Mouse (Mus musculus): Measurements from ENCODE around the gene Nkd2. TPM values are rescaled to one million over a fixed set of nuclear protein-coding genes. Genes with fewer than 3 reads are reported as not detected.
A peak's percentile ranks its signal among the peaks of the same experiment; 100 is the strongest.

The Nkd2 gene
- polyA plus RNA-seq (2015; fragmentation: Nextera tagmentation; extraction: Ambion mirVana): 3.1 and 3.2 TPM in 2 replicates

DNA sequence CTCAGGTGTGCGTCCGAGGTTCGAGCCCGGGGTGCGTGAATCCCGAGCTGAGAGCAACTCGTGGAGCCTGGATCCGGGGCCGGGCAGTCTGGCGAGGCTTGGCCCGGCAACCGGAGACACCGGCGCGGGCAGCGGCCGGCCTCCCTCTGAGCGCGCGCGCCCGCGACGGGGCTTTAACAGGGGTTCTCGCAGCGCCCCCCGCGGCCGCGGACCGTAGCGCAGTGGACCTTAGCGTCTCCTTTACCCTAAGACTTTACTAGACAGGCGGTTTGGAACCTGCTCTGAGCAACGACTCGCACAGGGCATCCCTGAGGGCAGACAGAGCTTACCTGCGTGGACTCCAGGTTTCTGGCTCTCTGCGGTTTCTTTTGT is at the start of gene Nkd2:
Gene Nkd2, minus strand, starts transcription at position 167 of the 372 bp plus-strand sequence.
- H3K4me1 ChIP-seq (ENCODE audit: insufficient read depth, low read depth, low read length): 0 out of 2 replicates have a peak, but pooled peaks cover 4% of the 10 kb centered on the region
- DNase-seq (ENCODE audit: low spot score): peak; percentile 83
- no peaks in the 10 kb centered on the region for H3K9me3 ChIP-seq (ENCODE audit: low read length)
- no peak within 1 kb of the TSS for H3K27ac ChIP-seq (ENCODE audit: low read length)
- no peak for TF ChIP-seq EP300 (IDR thresholded peaks at IDR 0.05)
- peak; percentile 77 for TF ChIP-seq CTCF (IDR thresholded peaks at IDR 0.05)
- H3K4me2 ChIP-seq (replicated peaks; ENCODE audit: low read depth, low read length): peak within 1 kb of the TSS; percentile 94
- peaks cover 14% of the 10 kb centered on the region for H3K27me3 ChIP-seq (replicated peaks; ENCODE audit: insufficient read depth, low read length)
- H3K36me3 ChIP-seq (ENCODE audit: insufficient read depth, low read length): no peaks in the 10 kb centered on the region
- peak within 1 kb of the TSS; percentile 62 for H3K4me3 ChIP-seq (ENCODE audit: low read depth, low read length)
- WGBS: under 1% methylated on average over 28 of the region's 38 CpGs
- peak within 1 kb of the TSS; percentile 36 for H3K9ac ChIP-seq (replicated peaks; ENCODE audit: low read depth)
- ATAC-seq: peak; percentile 89

DNA sequence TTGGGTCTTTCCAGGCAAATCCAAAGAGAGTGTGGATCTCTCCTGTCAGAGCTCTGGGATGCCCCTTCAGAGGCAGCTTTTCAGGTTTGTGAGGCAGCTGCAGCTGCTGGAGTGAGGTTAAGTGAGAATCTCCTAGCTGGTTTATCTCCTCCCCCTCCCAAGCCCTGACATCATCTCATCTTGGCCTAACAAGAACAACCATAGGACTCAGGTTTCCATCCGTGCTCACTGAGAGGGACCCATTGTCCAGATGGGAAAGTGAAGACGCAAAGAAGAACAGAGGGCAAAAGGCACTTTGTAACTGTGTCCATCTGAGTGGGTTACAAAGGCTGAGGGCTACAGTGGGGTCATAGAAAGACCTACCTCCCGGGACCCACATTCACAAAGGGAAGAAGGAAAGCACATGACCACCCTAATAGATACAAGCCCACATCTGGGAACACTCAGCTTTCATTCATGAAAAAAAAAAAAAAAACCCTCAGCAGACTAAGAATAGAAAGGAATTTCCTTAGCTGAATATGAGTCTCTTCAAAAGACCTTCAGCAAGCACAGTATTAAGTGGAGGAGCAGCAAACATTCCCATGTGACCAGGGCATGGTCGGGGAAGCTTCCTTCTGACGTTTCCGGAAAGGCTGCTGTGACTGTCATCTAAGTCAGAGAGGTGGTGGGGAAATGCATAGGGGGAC is 45.2 kb upstream of the Nkd2 start:
- no peak overlapping the region for H3K9ac ChIP-seq (replicated peaks; ENCODE audit: low read depth)
- H3K4me3 ChIP-seq (ENCODE audit: low read depth, low read length): no peak overlapping the region
- no peaks in the 10 kb centered on the region for H3K9me3 ChIP-seq (ENCODE audit: low read length)
- peak; percentile 52 for TF ChIP-seq EP300 (IDR thresholded peaks at IDR 0.05)
- no peak for TF ChIP-seq CTCF (IDR thresholded peaks at IDR 0.05)
- 26% methylated on average over 6 of the region's 6 CpGs for WGBS
- H3K27ac ChIP-seq (ENCODE audit: low read length): peak overlapping the region; percentile 51; the same call in 1 of the 2 replicates
- H3K4me2 ChIP-seq (replicated peaks; ENCODE audit: low read depth, low read length): no peak overlapping the region
- ATAC-seq (peak; percentile 82), DNase-seq (ENCODE audit: low spot score) (peak; percentile 76)
- H3K36me3 ChIP-seq (ENCODE audit: insufficient read depth, low read length): no peaks in the 10 kb centered on the region
- H3K4me1 ChIP-seq (ENCODE audit: insufficient read depth, low read depth, low read length): no peaks in the 10 kb centered on the region
- no peaks in the 10 kb centered on the region for H3K27me3 ChIP-seq (replicated peaks; ENCODE audit: insufficient read depth, low read length)

DNA sequence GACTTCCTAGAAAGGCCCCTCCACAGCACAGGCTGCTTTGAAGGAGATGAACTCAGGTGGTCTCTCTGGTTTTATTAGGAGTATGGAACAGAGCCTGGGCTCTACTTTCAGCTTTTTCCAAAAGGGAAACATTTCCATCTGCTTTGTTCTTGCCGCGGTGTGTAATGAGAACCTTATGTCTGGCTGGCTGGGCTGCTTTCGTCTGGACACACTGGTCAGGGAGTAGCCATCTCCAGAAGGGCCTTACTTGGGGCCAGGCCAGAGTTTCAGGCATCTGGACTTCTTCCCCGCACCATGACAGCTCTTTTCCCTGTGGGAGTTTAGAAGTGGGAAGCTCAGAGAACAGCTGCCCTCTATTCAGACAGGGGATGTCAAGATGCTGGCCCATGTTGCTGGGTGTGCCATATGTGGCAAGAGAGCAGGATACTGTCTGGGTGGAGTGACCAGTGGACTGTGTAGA is 40.0 kb upstream of the Nkd2 start:
- ATAC-seq: peak; percentile 90
- no peaks in the 10 kb centered on the region for H3K27me3 ChIP-seq (replicated peaks; ENCODE audit: insufficient read depth, low read length)
- H3K4me2 ChIP-seq (replicated peaks; ENCODE audit: low read depth, low read length): no peak overlapping the region
- TF ChIP-seq EP300 (IDR thresholded peaks at IDR 0.05) (peak; percentile 19; the same call in 1 of the 2 replicates), CTCF (IDR thresholded peaks at IDR 0.05) (no peak)
- no peak overlapping the region for H3K9ac ChIP-seq (replicated peaks; ENCODE audit: low read depth)
- H3K4me1 ChIP-seq (ENCODE audit: insufficient read depth, low read depth, low read length): no peaks in the 10 kb centered on the region
- H3K27ac ChIP-seq (ENCODE audit: low read length): no peak overlapping the region
- 62% methylated on average over 4 of the region's 4 CpGs for WGBS
- H3K9me3 ChIP-seq (ENCODE audit: low read length): no peaks in the 10 kb centered on the region
- H3K36me3 ChIP-seq (ENCODE audit: insufficient read depth, low read length): no peaks in the 10 kb centered on the region
- peak; percentile 76 for DNase-seq (ENCODE audit: low spot score)
- H3K4me3 ChIP-seq (ENCODE audit: low read depth, low read length): no peak overlapping the region

DNA sequence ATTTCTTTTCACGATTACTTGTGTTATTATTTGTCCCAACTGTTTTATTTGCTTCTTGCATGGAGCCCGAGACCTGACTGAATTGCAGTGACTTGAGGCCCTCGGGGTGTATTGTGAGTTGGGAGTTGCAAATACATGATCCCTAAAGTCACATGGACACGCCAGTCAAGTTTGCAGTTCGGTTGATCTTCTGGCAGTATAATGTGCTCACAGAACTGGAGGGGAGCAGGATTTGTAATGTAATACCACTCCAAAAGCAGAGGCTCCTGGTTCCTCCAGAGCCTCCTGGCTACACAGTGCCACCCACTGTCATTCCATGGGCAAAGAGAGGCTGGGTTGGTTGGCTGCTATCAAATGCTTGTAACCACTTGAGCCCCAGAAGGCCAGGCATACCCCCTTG is 39.2 kb upstream of the Nkd2 start:
- Histone ChIP-seq H3K4me2 (replicated peaks; ENCODE audit: low read depth, low read length) (no peak overlapping the region), H3K4me3 (ENCODE audit: low read depth, low read length) (no peak overlapping the region), H3K36me3 (ENCODE audit: insufficient read depth, low read length) (no peaks in the 10 kb centered on the region), H3K27ac (ENCODE audit: low read length) (no peak overlapping the region), H3K9ac (replicated peaks; ENCODE audit: low read depth) (no peak overlapping the region), H3K27me3 (replicated peaks; ENCODE audit: insufficient read depth, low read length) (no peaks in the 10 kb centered on the region), H3K4me1 (ENCODE audit: insufficient read depth, low read depth, low read length) (no peaks in the 10 kb centered on the region), H3K9me3 (ENCODE audit: low read length) (no peaks in the 10 kb centered on the region)
- ATAC-seq (no peak), DNase-seq (ENCODE audit: low spot score) (no peak)
- WGBS: 78% methylated on average over 5 of the region's 5 CpGs
- TF ChIP-seq CTCF (IDR thresholded peaks at IDR 0.05): no peak
- no peak for TF ChIP-seq EP300 (IDR thresholded peaks at IDR 0.05)

DNA sequence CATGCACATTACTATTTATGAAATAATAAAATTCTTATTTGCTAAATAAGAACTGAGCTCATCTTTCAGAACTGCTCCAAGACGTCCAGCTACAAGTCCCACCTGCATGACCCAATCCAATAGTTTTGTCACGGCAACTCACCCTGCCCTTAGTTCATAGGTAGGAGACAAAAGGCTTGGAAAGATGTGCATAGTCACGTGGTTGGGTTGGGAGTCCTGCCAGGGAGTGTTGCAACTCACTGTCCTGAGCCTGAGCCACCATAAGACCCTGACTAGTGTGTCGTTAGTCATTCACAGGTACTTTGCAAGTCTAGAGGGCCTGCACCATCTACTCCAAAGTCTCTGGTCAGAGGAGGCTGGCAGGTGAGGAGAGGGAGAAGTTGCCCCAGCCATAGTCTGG is 38.6 kb upstream of the Nkd2 start:
- H3K9ac ChIP-seq (replicated peaks; ENCODE audit: low read depth): no peak overlapping the region
- no peaks in the 10 kb centered on the region for H3K36me3 ChIP-seq (ENCODE audit: insufficient read depth, low read length)
- no peaks in the 10 kb centered on the region for H3K9me3 ChIP-seq (ENCODE audit: low read length)
- 60% methylated on average over 4 of the region's 4 CpGs for WGBS
- TF ChIP-seq CTCF (IDR thresholded peaks at IDR 0.05): no peak
- TF ChIP-seq EP300 (IDR thresholded peaks at IDR 0.05): no peak
- no peaks in the 10 kb centered on the region for H3K27me3 ChIP-seq (replicated peaks; ENCODE audit: insufficient read depth, low read length)
- no peak overlapping the region for H3K4me3 ChIP-seq (ENCODE audit: low read depth, low read length)
- H3K27ac ChIP-seq (ENCODE audit: low read length): no peak overlapping the region
- no peaks in the 10 kb centered on the region for H3K4me1 ChIP-seq (ENCODE audit: insufficient read depth, low read depth, low read length)
- DNase-seq (ENCODE audit: low spot score) (no peak), ATAC-seq (no peak)
- no peak overlapping the region for H3K4me2 ChIP-seq (replicated peaks; ENCODE audit: low read depth, low read length)

DNA sequence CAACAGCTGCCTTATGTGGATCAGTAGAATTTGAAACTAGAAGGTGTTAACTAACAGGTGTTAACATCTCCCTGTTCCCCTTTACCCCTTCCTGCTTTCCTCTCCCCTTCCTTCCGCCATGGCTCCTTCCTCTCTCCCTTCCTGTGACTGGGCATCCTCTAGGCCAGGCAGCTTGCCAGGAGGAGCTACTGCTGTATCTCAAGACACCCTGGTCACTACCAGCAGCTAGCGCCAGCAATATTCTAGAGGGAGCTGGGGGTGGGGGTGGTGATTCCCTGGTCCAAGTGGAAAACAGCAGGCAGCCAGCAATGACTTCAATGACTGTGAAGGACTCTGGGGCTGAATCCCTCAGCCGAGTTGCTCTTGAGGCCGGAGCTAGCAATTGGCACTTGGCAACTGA is 38.2 kb upstream of the Nkd2 start:
- ATAC-seq: no peak
- no peak overlapping the region for H3K4me3 ChIP-seq (ENCODE audit: low read depth, low read length)
- no peak overlapping the region for H3K27ac ChIP-seq (ENCODE audit: low read length)
- no peak overlapping the region for H3K9ac ChIP-seq (replicated peaks; ENCODE audit: low read depth)
- no peaks in the 10 kb centered on the region for H3K27me3 ChIP-seq (replicated peaks; ENCODE audit: insufficient read depth, low read length)
- H3K36me3 ChIP-seq (ENCODE audit: insufficient read depth, low read length): no peaks in the 10 kb centered on the region
- no peaks in the 10 kb centered on the region for H3K9me3 ChIP-seq (ENCODE audit: low read length)
- DNase-seq (ENCODE audit: low spot score): no peak
- TF ChIP-seq CTCF (IDR thresholded peaks at IDR 0.05) (no peak), EP300 (IDR thresholded peaks at IDR 0.05) (no peak)
- WGBS: 51% methylated on average over 4 of the region's 4 CpGs
- H3K4me1 ChIP-seq (ENCODE audit: insufficient read depth, low read depth, low read length): no peaks in the 10 kb centered on the region
- H3K4me2 ChIP-seq (replicated peaks; ENCODE audit: low read depth, low read length): no peak overlapping the region

Measured in lung, postnatal 0 days (tissue).